Mouse (Mus musculus): ENCODE data around the gene Inka2. TPM values are rescaled to one million over a fixed set of nuclear protein-coding genes. Genes with fewer than 3 reads are reported as not detected.
"Not testable (repeated sequence)": the region's sequence is repeated elsewhere in the genome, so short reads cannot be mapped to it uniquely, and the experiment has no call there.

Gene Inka2
- polyA plus RNA-seq, 1 experiment from 2014 or later, result 13.9 TPM

- Histone ChIP-seq H3K4me2 (ENCODE audit: low read length) (peak overlapping the region; percentile 14), H3K36me3 (ENCODE audit: control insufficient read depth, insufficient read depth, low read length) (no peaks in the 10 kb centered on the region), H3K9ac (ENCODE audit: low read depth, low read length) (no peak overlapping the region)
These were observed 7.8 kb upstream of the Inka2 start for GRCm38 (mm10) chr3:105696387-105697147.

DNA sequence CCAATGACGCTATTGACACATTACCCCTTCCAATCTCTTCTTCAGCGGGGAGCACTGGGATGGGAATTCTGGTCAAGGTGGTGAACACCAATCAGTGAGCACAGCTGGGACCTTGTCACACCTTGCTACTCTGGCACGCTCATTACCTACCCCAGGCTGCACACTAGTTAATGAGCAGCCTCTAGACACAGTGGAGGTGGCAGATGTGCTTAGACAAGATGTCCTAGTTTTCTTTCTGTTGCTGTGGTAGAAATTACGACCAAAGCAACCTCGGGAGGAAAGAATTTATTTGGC lies 7.3 kb upstream of the Inka2 start:
- WGBS, result 66% methylated on average over 5 of the region's 5 CpGs
- H3K9ac ChIP-seq (ENCODE audit: low read depth, low read length), result no peak overlapping the region
- no peak overlapping the region for H3K27ac ChIP-seq (ENCODE audit: low read depth, low read length)
- H3K9me3 ChIP-seq (ENCODE audit: control insufficient read depth, low read length), result no peaks in the 10 kb centered on the region
- H3K36me3 ChIP-seq (ENCODE audit: control insufficient read depth, insufficient read depth, low read length), result no peaks in the 10 kb centered on the region
- no peak overlapping the region for H3K4me2 ChIP-seq (ENCODE audit: low read length)
- H3K27me3 ChIP-seq (replicated peaks; ENCODE audit: control insufficient read depth, insufficient read depth, low read length), result no peaks in the 10 kb centered on the region; the same call in 1 of the 2 replicates
- peak; percentile 56 for ATAC-seq
- H3K4me3 ChIP-seq (ENCODE audit: low read length), result no peak overlapping the region
- peaks cover 16% of the 10 kb centered on the region for H3K4me1 ChIP-seq (ENCODE audit: control insufficient read depth, insufficient read depth, low read depth, low read length)

More at GRCm38 (mm10) chr3:105696387-105697147, 7.8 kb upstream of the Inka2 start:
- H3K27me3 ChIP-seq (replicated peaks; ENCODE audit: control insufficient read depth, insufficient read depth, low read length), result no peaks in the 10 kb centered on the region; the same call in 1 of the 2 replicates
- ATAC-seq, result peak; percentile 52
- H3K9me3 ChIP-seq (ENCODE audit: control insufficient read depth, low read length), result no peaks in the 10 kb centered on the region
- no peak overlapping the region for H3K4me3 ChIP-seq (ENCODE audit: low read length)
- peak overlapping the region; percentile 10; the same call in 1 of the 2 replicates for H3K27ac ChIP-seq (ENCODE audit: low read depth, low read length)
- peaks cover 16% of the 10 kb centered on the region for H3K4me1 ChIP-seq (ENCODE audit: control insufficient read depth, insufficient read depth, low read depth, low read length)
- 59% methylated on average over 17 of the region's 17 CpGs for WGBS

DNA sequence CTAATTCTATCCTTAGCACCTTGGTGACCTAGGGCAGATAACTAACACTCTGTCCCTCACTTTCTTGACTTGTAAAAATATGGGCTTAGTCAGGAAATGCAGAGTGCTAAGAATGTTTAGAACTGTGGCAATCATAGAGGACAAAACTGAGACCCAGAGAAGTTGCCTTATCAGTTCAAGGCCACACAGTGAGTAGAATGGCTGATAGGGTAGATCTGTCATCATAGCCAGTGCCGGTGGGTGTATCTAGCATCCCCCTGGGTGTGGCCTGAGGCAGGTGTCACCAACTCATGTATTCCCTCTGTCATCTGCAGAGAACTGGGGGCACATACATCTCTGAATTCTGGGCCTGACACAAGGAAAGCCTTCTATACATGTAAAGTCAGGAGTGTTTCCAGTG lies 6.1 kb upstream of the Inka2 start:
- Histone ChIP-seq H3K4me2 (ENCODE audit: low read length) (no peak overlapping the region), H3K4me3 (ENCODE audit: low read length) (no peak overlapping the region), H3K27ac (ENCODE audit: low read depth, low read length) (no peak overlapping the region), H3K9me3 (ENCODE audit: control insufficient read depth, low read length) (no peaks in the 10 kb centered on the region), H3K27me3 (replicated peaks; ENCODE audit: control insufficient read depth, insufficient read depth, low read length) (no peaks in the 10 kb centered on the region; the same call in none of the 2 replicates), H3K4me1 (ENCODE audit: control insufficient read depth, insufficient read depth, low read depth, low read length) (peaks cover 16% of the 10 kb centered on the region), H3K9ac (ENCODE audit: low read depth, low read length) (no peak overlapping the region), H3K36me3 (ENCODE audit: control insufficient read depth, insufficient read depth, low read length) (no peaks in the 10 kb centered on the region)
- ATAC-seq, result no peak
- 100% methylated on average over 1 of the region's 1 CpGs for WGBS

- H3K4me2 ChIP-seq (ENCODE audit: low read length), result no peak overlapping the region
- 66% methylated on average over 3 of the region's 3 CpGs for WGBS
- no peaks in the 10 kb centered on the region for H3K36me3 ChIP-seq (ENCODE audit: control insufficient read depth, insufficient read depth, low read length)
- no peak overlapping the region for H3K9ac ChIP-seq (ENCODE audit: low read depth, low read length)
- peaks cover 16% of the 10 kb centered on the region for H3K4me1 ChIP-seq (ENCODE audit: control insufficient read depth, insufficient read depth, low read depth, low read length)
- no peak overlapping the region for H3K4me3 ChIP-seq (ENCODE audit: low read length)
- ATAC-seq, result no peak
- no peaks in the 10 kb centered on the region for H3K9me3 ChIP-seq (ENCODE audit: control insufficient read depth, low read length)
- no peaks in the 10 kb centered on the region; the same call in 1 of the 2 replicates for H3K27me3 ChIP-seq (replicated peaks; ENCODE audit: control insufficient read depth, insufficient read depth, low read length)
- H3K27ac ChIP-seq (ENCODE audit: low read depth, low read length), result no peak overlapping the region
These were observed 5.0 kb upstream of the Inka2 start for GRCm38 (mm10) chr3:105699241-105699933.

- not testable (repeated sequence) for ATAC-seq; H3K27me3 ChIP-seq (replicated peaks; ENCODE audit: control insufficient read depth, insufficient read depth, low read length); H3K4me2 ChIP-seq (ENCODE audit: low read length); H3K27ac ChIP-seq (ENCODE audit: low read depth, low read length); H3K9ac ChIP-seq (ENCODE audit: low read depth, low read length); H3K4me3 ChIP-seq (ENCODE audit: low read length); H3K36me3 ChIP-seq (ENCODE audit: control insufficient read depth, insufficient read depth, low read length); H3K9me3 ChIP-seq (ENCODE audit: control insufficient read depth, low read length)
- WGBS, result 48% methylated on average over 1 of the region's 1 CpGs
- peaks cover 18% of the 10 kb centered on the region for H3K4me1 ChIP-seq (ENCODE audit: control insufficient read depth, insufficient read depth, low read depth, low read length)
These were observed 3.6 kb upstream of the Inka2 start for GRCm38 (mm10) chr3:105700786-105701185.

GRCm38 (mm10) chr3:105701399-105701798 lies 3.0 kb upstream of the Inka2 start:
- no peak for ATAC-seq
- WGBS, result 70% methylated on average over 5 of the region's 5 CpGs
- Histone ChIP-seq H3K36me3 (ENCODE audit: control insufficient read depth, insufficient read depth, low read length) (no peaks in the 10 kb centered on the region), H3K27ac (ENCODE audit: low read depth, low read length) (no peak overlapping the region), H3K4me1 (ENCODE audit: control insufficient read depth, insufficient read depth, low read depth, low read length) (peaks cover 13% of the 10 kb centered on the region), H3K4me2 (ENCODE audit: low read length) (no peak overlapping the region), H3K9ac (ENCODE audit: low read depth, low read length) (no peak overlapping the region), H3K27me3 (replicated peaks; ENCODE audit: control insufficient read depth, insufficient read depth, low read length) (no peaks in the 10 kb centered on the region; the same call in 1 of the 2 replicates), H3K4me3 (ENCODE audit: low read length) (no peak overlapping the region), H3K9me3 (ENCODE audit: control insufficient read depth, low read length) (no peaks in the 10 kb centered on the region)

- H3K4me2 ChIP-seq (ENCODE audit: low read length), result peak overlapping the region; percentile 99
These were observed 828 bp upstream of the Inka2 start for GRCm38 (mm10) chr3:105703571-105703970.

DNA sequence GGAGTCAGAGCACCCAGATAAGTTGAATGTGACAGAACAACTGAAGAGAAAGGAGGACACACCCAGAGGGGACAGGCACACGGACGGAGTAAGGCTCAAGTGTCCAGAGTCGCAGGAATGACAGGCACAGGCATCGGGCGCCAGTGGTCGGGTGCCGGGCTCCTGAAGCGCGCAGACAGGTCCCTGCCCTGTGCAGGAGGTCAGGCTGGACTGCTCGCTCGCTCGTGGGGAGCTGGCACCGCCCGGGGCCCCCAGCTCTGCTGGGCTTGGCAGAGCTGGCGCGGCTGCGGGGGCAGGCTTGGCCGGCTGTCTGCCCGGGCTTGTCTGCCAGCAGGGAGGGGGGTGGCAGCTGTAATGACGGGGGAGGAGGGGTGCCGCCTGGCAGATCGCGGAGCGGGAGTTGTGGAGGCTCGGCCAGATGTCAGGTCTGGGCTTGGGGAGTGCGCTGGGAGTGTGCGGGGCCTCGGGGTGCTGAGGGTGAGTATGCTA lies 706 bp downstream of the Inka2 start:
- peak overlapping the region; percentile 59 for H3K4me3 ChIP-seq (ENCODE audit: low read length)
- peak overlapping the region; percentile 82 for H3K27ac ChIP-seq (ENCODE audit: low read depth, low read length)
- H3K4me2 ChIP-seq (ENCODE audit: low read length), result peak overlapping the region; percentile 99
- no peaks in the 10 kb centered on the region; the same call in 1 of the 2 replicates for H3K27me3 ChIP-seq (replicated peaks; ENCODE audit: control insufficient read depth, insufficient read depth, low read length)
- peak overlapping the region; percentile 72 for H3K9ac ChIP-seq (ENCODE audit: low read depth, low read length)
- under 1% methylated on average over 26 of the region's 28 CpGs for WGBS
- H3K36me3 ChIP-seq (ENCODE audit: control insufficient read depth, insufficient read depth, low read length), result no peaks in the 10 kb centered on the region
- no peaks in the 10 kb centered on the region for H3K9me3 ChIP-seq (ENCODE audit: control insufficient read depth, low read length)
- peaks cover 8% of the 10 kb centered on the region; the same call in 1 of the 2 replicates for H3K4me1 ChIP-seq (ENCODE audit: control insufficient read depth, insufficient read depth, low read depth, low read length)
- peak; percentile 69 for ATAC-seq

More at GRCm38 (mm10) chr3:105703571-105703970, 828 bp upstream of the Inka2 start:
- no peak overlapping the region for H3K9ac ChIP-seq (ENCODE audit: low read depth, low read length)
- no peaks in the 10 kb centered on the region for H3K36me3 ChIP-seq (ENCODE audit: control insufficient read depth, insufficient read depth, low read length)
- peaks cover 8% of the 10 kb centered on the region; the same call in 1 of the 2 replicates for H3K4me1 ChIP-seq (ENCODE audit: control insufficient read depth, insufficient read depth, low read depth, low read length)
- 48% methylated on average over 6 of the region's 6 CpGs for WGBS
- no peak for ATAC-seq
- H3K27me3 ChIP-seq (replicated peaks; ENCODE audit: control insufficient read depth, insufficient read depth, low read length), result no peaks in the 10 kb centered on the region; the same call in 1 of the 2 replicates
- no peaks in the 10 kb centered on the region for H3K9me3 ChIP-seq (ENCODE audit: control insufficient read depth, low read length)
- no peak overlapping the region for H3K4me3 ChIP-seq (ENCODE audit: low read length)
- H3K27ac ChIP-seq (ENCODE audit: low read depth, low read length), result no peak overlapping the region

DNA sequence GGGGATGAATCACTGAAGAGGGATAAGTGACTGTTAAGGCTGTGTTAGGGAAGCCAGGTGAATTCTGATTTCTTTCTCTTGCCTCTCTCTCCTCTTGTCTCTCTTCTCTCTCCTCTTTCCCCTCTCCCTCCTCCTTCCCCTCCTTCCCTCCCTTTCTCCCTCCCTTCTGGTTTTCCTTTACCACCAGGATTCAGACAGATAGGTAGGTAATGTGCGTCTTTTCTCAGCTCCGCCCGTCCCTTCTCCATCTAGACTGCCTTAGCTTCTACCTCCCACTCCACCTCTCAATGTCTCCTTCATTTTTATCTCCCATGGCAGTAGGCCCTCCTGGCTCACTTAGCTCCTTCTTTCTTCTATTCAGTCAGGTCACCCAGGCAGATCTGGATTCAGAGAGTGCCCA lies 1.2 kb downstream of the Inka2 start:
- peak overlapping the region; percentile 99 for H3K4me2 ChIP-seq (ENCODE audit: low read length)
- H3K27ac ChIP-seq (ENCODE audit: low read depth, low read length), result peak overlapping the region; percentile 82
- ATAC-seq, result no peak
- H3K9ac ChIP-seq (ENCODE audit: low read depth, low read length), result peak overlapping the region; percentile 72
- no peaks in the 10 kb centered on the region for H3K9me3 ChIP-seq (ENCODE audit: control insufficient read depth, low read length)
- H3K4me3 ChIP-seq (ENCODE audit: low read length), result peak overlapping the region; percentile 59
- H3K4me1 ChIP-seq (ENCODE audit: control insufficient read depth, insufficient read depth, low read depth, low read length), result peaks cover 8% of the 10 kb centered on the region
- no peaks in the 10 kb centered on the region; the same call in 1 of the 2 replicates for H3K27me3 ChIP-seq (replicated peaks; ENCODE audit: control insufficient read depth, insufficient read depth, low read length)
- H3K36me3 ChIP-seq (ENCODE audit: control insufficient read depth, insufficient read depth, low read length), result no peaks in the 10 kb centered on the region
- WGBS, result 32% methylated on average over 3 of the region's 3 CpGs
